Mouse (Mus musculus): ENCODE measurements around the gene Hist1h2ah.

DNA sequence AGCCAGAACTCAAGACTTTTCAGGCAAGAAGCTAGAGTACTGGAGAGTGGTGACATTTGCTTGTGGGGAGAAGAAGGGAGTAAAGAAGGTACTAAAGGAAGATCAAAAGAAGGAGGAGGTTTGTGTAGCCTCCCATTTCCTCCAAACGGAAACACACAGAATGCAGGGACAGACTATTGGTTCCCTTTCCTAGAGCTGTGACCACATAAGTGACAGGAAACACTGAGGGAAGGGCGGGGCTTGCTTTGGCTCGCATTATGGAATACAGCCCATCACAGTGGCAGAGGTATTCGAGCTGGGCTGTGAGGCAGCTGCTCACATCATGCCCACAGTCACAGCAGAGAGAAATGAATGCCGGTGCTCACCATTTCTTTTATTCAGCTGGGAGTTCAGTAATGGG, 33.5 kb downstream of the Hist1h2ah start:
- no peak for TF ChIP-seq CTCF (IDR thresholded peaks at IDR 0.05)
- no peak for TF ChIP-seq POLR2A (IDR thresholded peaks at IDR 0.05; ENCODE audit: insufficient read depth, low read depth, low read length)
